Mouse (Mus musculus): Measurements from ENCODE around the gene Dock10. TPM values are rescaled to one million over a fixed set of nuclear protein-coding genes. Genes with fewer than 3 reads are reported as not detected.

Dock10 gene
- polyA plus RNA-seq, 2 experiments, result 3.5 to 3.6 TPM

GRCm38 (mm10) chr1:80603081-80603480 is 155.2 kb downstream of the Dock10 start:
- Histone ChIP-seq H3K9me3 (ENCODE audit: control insufficient read depth, low read length) (no peaks in the 10 kb centered on the region), H3K27me3 (ENCODE audit: control insufficient read depth, insufficient read depth, low read length) (no peaks in the 10 kb centered on the region), H3K9ac (replicated peaks) (no peak overlapping the region), H3K4me2 (ENCODE audit: low read depth) (no peak overlapping the region), H3K4me3 (ENCODE audit: insufficient read depth in 1 of 2, low read depth in 2 of 2, low read length in 2 of 2) (no peak overlapping the region), H3K27ac (no peak overlapping the region), H3K36me3 (replicated peaks; ENCODE audit: control insufficient read depth, insufficient read depth, low read depth) (no peaks in the 10 kb centered on the region), H3K4me1 (replicated peaks; ENCODE audit: control insufficient read depth in 2 of 2, insufficient read depth in 2 of 2, low read length in 1 of 2) (peaks cover 0 to 2% of the 10 kb centered on the region in 2 experiments; a peak in 1 of 4 replicates)
- no peak for DNase-seq (ENCODE audit: low read depth in 3 of 3, low spot score in 3 of 3)
- no peak for ATAC-seq (ENCODE audit: insufficient read depth)
- no peak for TF ChIP-seq CTCF (IDR thresholded peaks at IDR 0.05; ENCODE audit: low read depth)
- TF ChIP-seq EP300 (IDR thresholded peaks at IDR 0.05; ENCODE audit: low read depth), result no peak
- 60% methylated on average over 2 of the region's 2 CpGs for WGBS (ENCODE audit: insufficient replicate concordance)

- no peaks in the 10 kb centered on the region for H3K27me3 ChIP-seq (ENCODE audit: control insufficient read depth, insufficient read depth, low read length)
- no peaks in the 10 kb centered on the region for H3K4me1 ChIP-seq (replicated peaks; ENCODE audit: control insufficient read depth in 2 of 2, insufficient read depth in 2 of 2, low read length in 1 of 2)
- ATAC-seq (ENCODE audit: insufficient read depth), result no peak
- H3K9me3 ChIP-seq (ENCODE audit: control insufficient read depth, low read length), result no peaks in the 10 kb centered on the region
- H3K4me2 ChIP-seq (ENCODE audit: low read depth), result no peak overlapping the region
- WGBS (ENCODE audit: insufficient replicate concordance), result 58% methylated on average over 5 of the region's 5 CpGs
- DNase-seq (ENCODE audit: low read depth in 3 of 3, low spot score in 3 of 3), result peak in 2 of 3 experiments; percentile 40 to 42
- H3K9ac ChIP-seq (replicated peaks), result no peak overlapping the region
- no peak overlapping the region for H3K4me3 ChIP-seq (ENCODE audit: insufficient read depth in 1 of 2, low read depth in 2 of 2, low read length in 2 of 2)
- H3K36me3 ChIP-seq (replicated peaks; ENCODE audit: control insufficient read depth, insufficient read depth, low read depth), result no peaks in the 10 kb centered on the region
- H3K27ac ChIP-seq, result no peak overlapping the region
- TF ChIP-seq EP300 (IDR thresholded peaks at IDR 0.05; ENCODE audit: low read depth) (no peak), CTCF (IDR thresholded peaks at IDR 0.05; ENCODE audit: low read depth) (no peak)
Observed at GRCm38 (mm10) chr1:80583281-80583680, 175.0 kb downstream of the Dock10 start.

GRCm38 (mm10) chr1:80582186-80582585 is 176.1 kb downstream of the Dock10 start:
- no peak for ATAC-seq (ENCODE audit: insufficient read depth)
- no peak for TF ChIP-seq EP300 (IDR thresholded peaks at IDR 0.05; ENCODE audit: low read depth)
- TF ChIP-seq CTCF (IDR thresholded peaks at IDR 0.05; ENCODE audit: low read depth), result no peak
- 70% methylated on average over 3 of the region's 3 CpGs for WGBS (ENCODE audit: insufficient replicate concordance)
- Histone ChIP-seq H3K4me3 (ENCODE audit: insufficient read depth in 1 of 2, low read depth in 2 of 2, low read length in 2 of 2) (no peak overlapping the region), H3K4me1 (replicated peaks; ENCODE audit: control insufficient read depth in 2 of 2, insufficient read depth in 2 of 2, low read length in 1 of 2) (no peaks in the 10 kb centered on the region), H3K27me3 (ENCODE audit: control insufficient read depth, insufficient read depth, low read length) (no peaks in the 10 kb centered on the region), H3K9me3 (ENCODE audit: control insufficient read depth, low read length) (no peaks in the 10 kb centered on the region), H3K4me2 (ENCODE audit: low read depth) (no peak overlapping the region), H3K36me3 (replicated peaks; ENCODE audit: control insufficient read depth, insufficient read depth, low read depth) (no peaks in the 10 kb centered on the region), H3K27ac (no peak overlapping the region), H3K9ac (replicated peaks) (no peak overlapping the region)
- no peak for DNase-seq (ENCODE audit: low read depth in 3 of 3, low spot score in 3 of 3)

GRCm38 (mm10) chr1:80576898-80577297 is 181.4 kb downstream of the Dock10 start:
- WGBS (ENCODE audit: insufficient replicate concordance), result 70% methylated on average over 2 of the region's 2 CpGs
- H3K4me3 ChIP-seq (ENCODE audit: insufficient read depth in 1 of 2, low read depth in 2 of 2, low read length in 2 of 2), result no peak overlapping the region
- no peaks in the 10 kb centered on the region for H3K27me3 ChIP-seq (ENCODE audit: control insufficient read depth, insufficient read depth, low read length)
- H3K9ac ChIP-seq (replicated peaks), result no peak overlapping the region
- H3K36me3 ChIP-seq (replicated peaks; ENCODE audit: control insufficient read depth, insufficient read depth, low read depth), result no peaks in the 10 kb centered on the region
- ATAC-seq (ENCODE audit: insufficient read depth) (no peak), DNase-seq (ENCODE audit: low read depth in 3 of 3, low spot score in 3 of 3) (no peak)
- no peaks in the 10 kb centered on the region for H3K4me1 ChIP-seq (replicated peaks; ENCODE audit: control insufficient read depth in 2 of 2, insufficient read depth in 2 of 2, low read length in 1 of 2)
- no peaks in the 10 kb centered on the region for H3K9me3 ChIP-seq (ENCODE audit: control insufficient read depth, low read length)
- H3K4me2 ChIP-seq (ENCODE audit: low read depth), result no peak overlapping the region
- TF ChIP-seq CTCF (IDR thresholded peaks at IDR 0.05; ENCODE audit: low read depth) (peak; percentile 47; the same call in 1 of the 2 replicates), EP300 (IDR thresholded peaks at IDR 0.05; ENCODE audit: low read depth) (no peak)
- no peak overlapping the region for H3K27ac ChIP-seq

GRCm38 (mm10) chr1:80556446-80556845 is 201.9 kb downstream of the Dock10 start:
- Histone ChIP-seq H3K9ac (replicated peaks) (no peak overlapping the region), H3K4me1 (replicated peaks; ENCODE audit: control insufficient read depth in 2 of 2, insufficient read depth in 2 of 2, low read length in 1 of 2) (no peaks in the 10 kb centered on the region), H3K27ac (no peak overlapping the region), H3K9me3 (ENCODE audit: control insufficient read depth, low read length) (no peaks in the 10 kb centered on the region), H3K4me2 (ENCODE audit: low read depth) (no peak overlapping the region), H3K4me3 (ENCODE audit: insufficient read depth in 1 of 2, low read depth in 2 of 2, low read length in 2 of 2) (no peak overlapping the region), H3K36me3 (replicated peaks; ENCODE audit: control insufficient read depth, insufficient read depth, low read depth) (no peaks in the 10 kb centered on the region), H3K27me3 (ENCODE audit: control insufficient read depth, insufficient read depth, low read length) (no peaks in the 10 kb centered on the region)
- DNase-seq (ENCODE audit: low read depth in 3 of 3, low spot score in 3 of 3), result no peak
- no peak for ATAC-seq (ENCODE audit: insufficient read depth)
- TF ChIP-seq CTCF (IDR thresholded peaks at IDR 0.05; ENCODE audit: low read depth), result no peak
- no peak for TF ChIP-seq EP300 (IDR thresholded peaks at IDR 0.05; ENCODE audit: low read depth)
- WGBS (ENCODE audit: insufficient replicate concordance), result 80% methylated on average over 1 of the region's 1 CpGs
